8 mouse cellular contexts compared by ENCODE assay signal in the genomic region with DNA sequence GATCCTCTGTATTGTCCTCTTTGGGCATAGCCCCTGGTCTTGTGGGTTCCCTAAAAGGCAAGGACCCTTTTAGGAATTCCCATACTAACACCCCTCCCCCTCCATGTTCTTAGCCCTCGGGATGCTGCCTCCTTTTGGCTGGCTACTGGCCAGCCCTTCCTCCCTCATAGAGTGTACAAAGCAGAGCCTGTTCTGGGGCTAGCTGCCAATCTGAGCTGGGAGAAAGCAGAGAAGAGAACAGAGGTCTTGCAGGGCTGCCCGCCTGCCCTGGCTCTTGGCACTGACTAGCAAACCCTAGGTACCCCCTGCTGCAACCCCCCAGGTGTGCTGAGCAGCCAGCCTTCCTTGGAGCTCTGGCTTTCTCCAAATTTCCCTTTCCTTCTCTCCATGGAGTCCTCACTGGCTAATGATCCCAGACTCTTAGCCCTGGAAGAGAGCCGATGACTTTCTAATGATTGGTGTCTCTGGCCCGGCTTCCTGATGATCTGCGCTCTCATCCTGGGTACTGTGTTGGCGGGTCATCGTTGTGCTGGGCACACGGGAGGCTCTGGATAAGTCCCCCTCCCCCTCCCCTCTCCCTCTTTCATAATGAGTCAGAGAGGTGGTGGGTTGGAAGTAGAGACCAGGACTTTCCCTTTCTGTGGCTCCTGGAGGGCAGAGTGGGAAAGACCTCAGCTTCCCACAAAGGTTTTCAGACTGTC. TPM values are rescaled to one million over a fixed set of nuclear protein-coding genes. Genes with fewer than 3 reads are reported as not detected.
A peak's percentile ranks its signal among the peaks of the same experiment; 100 is the strongest.
DNase-seq lines count a peak whose midpoint lies in the region; ATAC-seq lines count a peak whose summit lies in the region.

No protein-coding gene starts in this region.

- no peak overlapping the region for H3K9ac ChIP-seq in heart, embryonic 11.5 days (ENCODE audit: low read depth, low read length)
- H3K9ac ChIP-seq in neural tube, embryonic 14.5 days (replicated peaks; ENCODE audit: low read depth, low read length), result no peak overlapping the region

- H3K27ac ChIP-seq in heart, embryonic 11.5 days (ENCODE audit: low read depth, low read length), result 0 out of 2 replicates have a peak overlapping the region, but pooled peaks have one; percentile 5
- H3K27ac ChIP-seq in neural tube, embryonic 14.5 days (ENCODE audit: low read depth, low read length), result peak overlapping the region; percentile 36; the same call in 1 of the 2 replicates

- H3K36me3 ChIP-seq in heart, embryonic 11.5 days (ENCODE audit: control insufficient read depth, insufficient read depth, low read length), result no peaks in the 10 kb centered on the region
- H3K36me3 ChIP-seq in neural tube, embryonic 14.5 days (ENCODE audit: control insufficient read depth, insufficient read depth, low read length), result no peaks in the 10 kb centered on the region

- H3K4me2 ChIP-seq in heart, embryonic 11.5 days, result no peak overlapping the region
- H3K4me2 ChIP-seq in neural tube, embryonic 14.5 days (ENCODE audit: low read depth, low read length), result no peak overlapping the region

- H3K9me3 ChIP-seq in heart, embryonic 11.5 days (replicated peaks; ENCODE audit: control insufficient read depth, low read length), result no peaks in the 10 kb centered on the region
- H3K9me3 ChIP-seq in neural tube, embryonic 14.5 days (ENCODE audit: control insufficient read depth, low read length), result no peaks in the 10 kb centered on the region

- ATAC-seq in heart, embryonic 11.5 days (replicated peaks; ENCODE audit: insufficient number of reproducible peaks, low FRiP score, low TSS enrichment), result no peak
- peak; percentile 60; the same call in 1 of the 2 replicates for ATAC-seq in neural tube, embryonic 14.5 days (ENCODE audit: low read depth)

- peaks cover 6% of the 10 kb centered on the region; the same call in 1 of the 2 replicates for H3K27me3 ChIP-seq in heart, embryonic 11.5 days (ENCODE audit: control insufficient read depth, insufficient read depth, low read length)
- H3K27me3 ChIP-seq in neural tube, embryonic 14.5 days (ENCODE audit: control insufficient read depth, insufficient read depth, low read length), result no peaks in the 10 kb centered on the region

- WGBS in heart, embryonic 11.5 days (ENCODE audit: insufficient replicate concordance), result 42% methylated on average over 8 of the region's 8 CpGs
- WGBS in neural tube, embryonic 14.5 days, result 47% methylated on average over 8 of the region's 8 CpGs

- H3K4me1 ChIP-seq in heart, embryonic 11.5 days (ENCODE audit: control insufficient read depth, insufficient read depth, low read length), result peaks cover 27% of the 10 kb centered on the region
- peaks cover 6% of the 10 kb centered on the region for H3K4me1 ChIP-seq in neural tube, embryonic 14.5 days (ENCODE audit: control insufficient read depth, insufficient read depth, low read length)

- H3K4me3 ChIP-seq in heart, embryonic 11.5 days (ENCODE audit: low read depth, low read length), result no peak overlapping the region
- no peak overlapping the region for H3K4me3 ChIP-seq in neural tube, embryonic 14.5 days (ENCODE audit: low read depth, low read length)

- DNase-seq in heart, adult 18-20 months, result peak; percentile 12 to 27
- no peak for DNase-seq in heart, adult 9 months (ENCODE audit: low spot score in 2 of 2)
- DNase-seq in brain, adult 2 months (ENCODE audit: low read depth, low spot score), result peak; percentile 81
- peak; percentile 83 to 90 for DNase-seq in kidney, postnatal 25 days
- no peak for DNase-seq in thymus, postnatal 36 days
- DNase-seq in adrenal gland, adult 2 months, result no peak

RNA-seq across cellular contexts. Expression of a gene that starts 8.0 kb away (rescaled TPM):
- under 1 TPM in 1 of 2 experiments, not detected in 1; 0.18 TPM for total RNA-seq in heart, adult 18-20 months (2021)
- polyA plus RNA-seq in heart, embryonic 11.5 days (2014; fragmentation: Nextera tagmentation; extraction: Ambion mirVana), result 0.19 TPM in 1 of 2 replicates, not detected in the other
- polyA plus RNA-seq in neural tube, embryonic 14.5 days (2014; fragmentation: Nextera tagmentation; extraction: Ambion mirVana), result 0.12 and 0.23 TPM in 2 replicates
- under 1 TPM; 0.12 to 0.35 TPM for total RNA-seq in adrenal gland, adult 2 months (2021)
- 0.06 and 0.08 TPM in 2 replicates for polyA plus RNA-seq in adrenal gland, adult 2 months (2012; rRNA removed)

RNA-seq across cellular contexts. Expression of a gene that starts 31.4 kb away (rescaled TPM):
- total RNA-seq in heart, adult 18-20 months (2021), result 10 to 100 TPM; 42.3 to 48.8 TPM
- 16.7 and 17.9 TPM in 2 replicates for polyA plus RNA-seq in heart, embryonic 11.5 days (2014; fragmentation: Nextera tagmentation; extraction: Ambion mirVana)
- polyA plus RNA-seq in neural tube, embryonic 14.5 days (2014; fragmentation: Nextera tagmentation; extraction: Ambion mirVana), result 26.5 and 27.4 TPM in 2 replicates
- 10 to 100 TPM; 43.0 to 52.0 TPM for total RNA-seq in adrenal gland, adult 2 months (2021)
- 14.3 and 19.8 TPM in 2 replicates for polyA plus RNA-seq in adrenal gland, adult 2 months (2012; rRNA removed)

Comparison
In these comparisons a context has a peak if more than half of its experiments do, and no peak if none do; other contexts are left out.
1. DNase-seq: peak in heart, adult 18-20 months (2 of 2), brain, adult 2 months (single experiment) and kidney, postnatal 25 days (2 of 2); none in heart, adult 9 months (0 of 2), thymus, postnatal 36 days (0 of 2) and adrenal gland, adult 2 months (single experiment).